Mouse (Mus musculus) stomach, postnatal 0 days (tissue): Measurements from ENCODE around the gene Tbc1d23. TPM values are rescaled to one million over a fixed set of nuclear protein-coding genes. Genes with fewer than 3 reads are reported as not detected.

Experiments
- ATAC-seq: fragments of 200-750 bp; cut with Nextera tagmentation; 2 replicates; pipeline ENCODE4 v1.8.0; 2017; ENCODE audit not compliant: low FRiP score, low TSS enrichment
- DNase-seq: peaks from one replicate; pipeline ENCODE4 v3.0.0-alpha.2; 2016; ENCODE audit warnings: low spot score
- H3K27ac ChIP-seq: fragments of 300-500 bp; sonication (generic); replicated peaks from 2 replicates; pipeline ENCODE4 v1.5.1; 2014; ENCODE audit warnings: mild to moderate bottlenecking, control low read depth
- H3K27me3 ChIP-seq: fragments of 300-500 bp; sonication (generic); 2 replicates; pipeline ENCODE4 v1.6.1; 2014; ENCODE audit warnings: low read length; ENCODE audit not compliant: control insufficient read depth, insufficient read depth
- H3K36me3 ChIP-seq: fragments of 300-500 bp; sonication (generic); 2 replicates; pipeline ENCODE4 v1.6.1; 2014; ENCODE audit warnings: low read length, mixed read lengths; ENCODE audit not compliant: control insufficient read depth, insufficient read depth
- H3K4me1 ChIP-seq: fragments of 300-500 bp; sonication (generic); replicated peaks from 2 replicates; pipeline ENCODE4 v1.6.1; 2014; ENCODE audit warnings: antibody characterized with exemption; ENCODE audit not compliant: control insufficient read depth, insufficient read depth
- H3K4me2 ChIP-seq: fragments of 300-500 bp; sonication (generic); replicated peaks from 2 replicates; pipeline ENCODE4 v1.6.1; 2014; ENCODE audit warnings: low read depth, mild to moderate bottlenecking, control low read depth, moderate library complexity
- H3K4me3 ChIP-seq: fragments of 300-500 bp; sonication (generic); 2 replicates; pipeline ENCODE4 v1.5.1; 2014; ENCODE audit warnings: low read depth, low read length, control low read depth
- H3K9ac ChIP-seq: fragments of 300-500 bp; sonication (generic); 2 replicates; pipeline ENCODE4 v1.6.1; 2014; ENCODE audit warnings: mild to moderate bottlenecking, low read length, control low read depth, mixed read lengths
- H3K9me3 ChIP-seq: fragments of 300-500 bp; sonication (generic); 2 replicates; pipeline ENCODE4 v1.6.1; 2016; ENCODE audit warnings: low read length; ENCODE audit not compliant: control insufficient read depth
- CTCF ChIP-seq: IDR thresholded peaks from 2 replicates; pipeline ENCODE4 v1.5.1; 2016; ENCODE audit warnings: antibody characterized with exemption, low read depth, mild to moderate bottlenecking, moderate library complexity
- EP300 ChIP-seq: optimal IDR thresholded peaks from 2 replicates; pipeline ENCODE3; 2016; ENCODE audit warnings: antibody characterized with exemption
- WGBS: fragments of 180-500 bp; shearing (Covaris S2); extraction: QIAGEN DNeasy Blood & Tissue Kit; methylation state at CpG from one replicate; pipeline ENCODE4 v1.1.7; 2014; 5-methylcytosine and 5-hydroxymethylcytosine counted together
- polyA plus RNA-seq: library from polyadenylated mRNA; unstranded; fragments of >200 nt; fragmentation: Nextera tagmentation; extraction: Ambion mirVana; gene quantifications from 2 replicates; pipeline ENCODE4 v1.2.1, GENCODE M21; 2015

Gene Tbc1d23
- polyA plus RNA-seq, 1 experiment from 2014 or later: 17.1 TPM

DNA sequence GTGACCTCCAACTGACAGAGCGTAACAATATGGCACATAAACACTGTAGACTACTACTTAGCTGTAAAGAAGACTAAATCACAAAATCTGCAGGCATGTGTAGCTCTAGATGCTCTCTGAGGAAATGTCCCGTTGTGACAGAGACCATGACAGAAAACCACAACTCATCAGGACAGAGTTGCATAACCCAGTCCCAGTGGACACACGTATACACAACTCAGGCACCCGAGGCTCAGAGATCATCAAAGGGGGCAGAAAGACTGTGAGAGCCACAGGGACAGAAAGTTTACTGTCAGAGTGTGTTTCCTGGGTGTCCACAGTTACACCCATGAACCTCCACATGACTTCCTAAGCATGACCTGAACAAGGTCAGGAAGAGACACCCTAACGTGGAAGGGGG is 34.7 kb downstream of the Tbc1d23 start:
- Histone ChIP-seq H3K4me2 (no peak overlapping the region), H3K4me1 (no peaks in the 10 kb centered on the region), H3K27ac (no peak overlapping the region), H3K4me3 (no peak overlapping the region), H3K36me3 (peaks cover 9% of the 10 kb centered on the region), H3K9me3 (no peaks in the 10 kb centered on the region), H3K27me3 (no peaks in the 10 kb centered on the region), H3K9ac (no peak overlapping the region)
- ATAC-seq (no peak), DNase-seq (no peak)
- TF ChIP-seq CTCF (no peak), EP300 (no peak)
- 86% methylated on average over 5 of the region's 5 CpGs for WGBS

DNA sequence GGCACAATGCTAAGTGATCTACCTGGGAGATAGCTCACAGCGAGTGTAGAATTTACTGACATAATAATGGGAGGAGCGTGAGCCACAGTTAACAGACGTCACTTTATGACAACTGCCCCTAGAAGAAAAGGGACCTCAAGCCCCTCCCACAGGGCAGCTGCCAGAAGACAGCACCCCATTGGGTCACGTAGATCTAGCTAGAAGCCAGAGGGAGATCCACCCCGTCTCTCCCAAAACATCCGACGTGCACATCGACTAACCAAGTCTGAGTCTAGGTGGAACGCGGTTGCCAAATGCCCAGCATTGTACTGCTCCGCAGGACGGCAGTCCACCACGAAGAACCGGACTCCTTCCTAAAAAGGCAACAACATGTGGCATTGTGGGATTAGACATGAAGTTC is 40.1 kb downstream of the Tbc1d23 start:
- Histone ChIP-seq H3K9me3 (no peaks in the 10 kb centered on the region), H3K4me2 (no peak overlapping the region), H3K27me3 (no peaks in the 10 kb centered on the region), H3K4me1 (no peaks in the 10 kb centered on the region), H3K27ac (no peak overlapping the region), H3K36me3 (peaks cover 11% of the 10 kb centered on the region), H3K9ac (no peak overlapping the region), H3K4me3 (no peak overlapping the region)
- ATAC-seq (no peak), DNase-seq (no peak)
- WGBS: 91% methylated on average over 14 of the region's 14 CpGs
- TF ChIP-seq EP300: no peak

DNA sequence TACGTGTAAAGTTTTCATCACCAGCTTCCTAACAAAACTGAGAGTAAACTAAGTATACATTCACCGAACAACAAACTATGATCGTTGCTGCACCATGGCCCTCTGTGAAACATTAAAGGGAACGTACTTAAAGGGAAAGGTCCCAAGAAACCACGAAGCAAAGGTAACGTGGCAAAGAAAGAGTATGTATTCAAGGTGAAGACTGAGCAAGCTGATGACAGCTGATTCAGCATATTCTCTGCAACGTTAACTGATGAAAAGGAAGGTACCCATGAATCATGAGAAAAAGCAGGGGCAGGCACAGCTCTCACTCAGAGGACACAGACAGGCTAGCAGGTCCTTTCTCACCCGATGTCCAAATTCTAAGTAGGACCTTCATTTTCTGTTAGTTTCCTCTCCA is 40.9 kb downstream of the Tbc1d23 start:
- Histone ChIP-seq H3K4me2 (no peak overlapping the region), H3K9ac (no peak overlapping the region), H3K27me3 (no peaks in the 10 kb centered on the region), H3K36me3 (peaks cover 11% of the 10 kb centered on the region), H3K4me3 (no peak overlapping the region), H3K27ac (no peak overlapping the region), H3K4me1 (no peaks in the 10 kb centered on the region), H3K9me3 (no peaks in the 10 kb centered on the region)
- 86% methylated on average over 8 of the region's 8 CpGs for WGBS
- no peak for ATAC-seq
- TF ChIP-seq CTCF (no peak), EP300 (no peak)
- DNase-seq: no peak

DNA sequence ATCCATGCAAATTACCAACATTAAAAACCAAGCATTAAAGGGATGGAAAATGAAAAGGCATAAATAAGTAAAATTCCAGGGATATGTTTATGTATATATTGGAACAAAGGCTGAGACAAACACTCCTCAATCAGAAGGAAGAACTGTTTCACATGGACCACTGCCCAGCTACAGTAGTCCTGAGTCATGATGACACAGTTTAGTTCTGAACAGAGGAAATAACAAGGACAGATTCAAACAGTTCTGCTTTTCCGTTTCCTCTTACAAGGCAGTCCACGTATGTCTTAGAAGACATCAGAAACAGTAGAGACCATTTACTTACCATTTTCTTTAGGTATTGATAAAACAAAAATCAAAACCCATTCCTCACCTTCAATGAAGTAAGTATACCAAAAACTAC is 41.8 kb downstream of the Tbc1d23 start:
- no peaks in the 10 kb centered on the region for H3K27me3 ChIP-seq
- no peak for ATAC-seq
- H3K27ac ChIP-seq: no peak overlapping the region
- H3K4me3 ChIP-seq: no peak overlapping the region
- H3K9me3 ChIP-seq: no peaks in the 10 kb centered on the region
- TF ChIP-seq CTCF (no peak), EP300 (no peak)
- H3K36me3 ChIP-seq: peaks cover 11% of the 10 kb centered on the region
- WGBS: 79% methylated on average over 2 of the region's 2 CpGs
- no peak overlapping the region for H3K9ac ChIP-seq
- no peak for DNase-seq
- no peak overlapping the region for H3K4me2 ChIP-seq
- H3K4me1 ChIP-seq: no peaks in the 10 kb centered on the region

DNA sequence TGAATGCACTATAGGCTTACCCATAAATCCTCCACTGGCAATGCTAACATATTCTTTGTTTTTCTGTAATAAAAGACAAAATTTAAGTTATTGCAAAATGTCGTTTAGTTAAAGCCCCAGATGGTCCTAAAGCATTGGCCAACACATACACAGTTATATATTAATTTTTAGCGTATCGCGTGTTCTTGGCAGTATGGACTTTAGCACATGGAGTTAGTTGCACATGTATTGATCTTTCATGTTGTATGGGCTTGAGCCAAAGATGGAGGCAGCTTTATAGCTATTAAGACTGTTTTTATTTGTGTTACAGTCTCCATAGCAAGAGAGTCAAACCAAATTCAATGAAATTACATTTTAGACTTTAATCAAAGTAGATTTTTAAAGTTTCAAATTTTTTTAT is 44.7 kb downstream of the Tbc1d23 start:
- Histone ChIP-seq H3K4me2 (no peak overlapping the region), H3K27me3 (no peaks in the 10 kb centered on the region), H3K9me3 (no peaks in the 10 kb centered on the region), H3K4me3 (no peak overlapping the region), H3K36me3 (peaks cover 12% of the 10 kb centered on the region; the same call in 1 of the 2 replicates), H3K9ac (no peak overlapping the region), H3K4me1 (no peaks in the 10 kb centered on the region), H3K27ac (no peak overlapping the region)
- TF ChIP-seq EP300 (no peak), CTCF (no peak)
- 85% methylated on average over 4 of the region's 4 CpGs for WGBS
- ATAC-seq (no peak), DNase-seq (no peak)

DNA sequence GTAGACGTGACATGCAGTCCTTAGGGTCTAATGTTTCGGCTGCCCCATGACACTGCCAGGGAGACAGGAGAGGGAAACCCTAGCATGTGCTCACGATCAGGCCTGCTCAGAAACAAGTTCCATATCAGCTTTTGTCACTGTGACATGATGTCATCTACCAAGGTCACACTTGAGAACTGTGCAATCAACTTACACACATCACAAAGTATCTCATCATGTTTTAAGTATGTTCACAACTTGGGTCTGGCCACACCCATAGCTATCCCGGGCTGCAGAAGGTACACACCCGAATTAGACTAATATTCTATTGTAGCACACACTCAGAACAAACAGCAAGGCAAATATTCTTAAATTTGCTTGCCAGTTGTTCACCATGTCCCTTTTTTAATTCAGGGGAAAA is 49.3 kb downstream of the Tbc1d23 start:
- Histone ChIP-seq H3K4me2 (no peak overlapping the region), H3K4me3 (no peak overlapping the region), H3K27me3 (no peaks in the 10 kb centered on the region), H3K27ac (no peak overlapping the region), H3K36me3 (peaks cover 12% of the 10 kb centered on the region; the same call in 1 of the 2 replicates), H3K9me3 (no peaks in the 10 kb centered on the region), H3K9ac (no peak overlapping the region), H3K4me1 (no peaks in the 10 kb centered on the region)
- ATAC-seq (no peak), DNase-seq (no peak)
- WGBS: 69% methylated on average over 5 of the region's 5 CpGs
- TF ChIP-seq CTCF: no peak
- no peak for TF ChIP-seq EP300
